Comparison of ENCODE assay signal across 9 mouse cellular contexts in genomic region chr3:95318548-95318947, GRCm38 (mm10). TPM values are rescaled to one million over a fixed set of nuclear protein-coding genes. Genes with fewer than 3 reads are reported as not detected.
DNase-seq lines count a peak whose midpoint lies in the region; ATAC-seq lines count a peak whose summit lies in the region.
"Had no signal": no experiment of that assay in that cellular context is flagged by ENCODE, and none has a peak within 500 bp of the region (broad histone marks: within the 10 kb centered on the region; RNA-seq: fewer than 3 reads in every experiment).

No protein-coding gene starts in this region.

- no peaks in the 10 kb centered on the region for H3K9me3 ChIP-seq in kidney, embryonic 16.5 days (ENCODE audit: low read length)
- H3K9me3 ChIP-seq: embryonic facial prominence, embryonic 15.5 days; neural tube, embryonic 12.5 days had no signal

- peak overlapping the region; percentile 48; the same call in 1 of the 2 replicates for H3K27ac ChIP-seq in kidney, embryonic 16.5 days (ENCODE audit: low read length)
- H3K27ac ChIP-seq: neural tube, embryonic 12.5 days had no signal

- peak; percentile 43 for DNase-seq in urinary bladder, postnatal 14 days (ENCODE audit: low spot score)
- DNase-seq in urinary bladder, postnatal 25 days (ENCODE audit: low spot score), result no peak
- DNase-seq in lung, postnatal 4 days, result peak; percentile 76 to 87
- DNase-seq in thymus, postnatal 36 days, result no peak
- DNase-seq in left cerebral cortex, adult 18-20 months (ENCODE audit: low spot score in 2 of 2), result no peak

- no peaks in the 10 kb centered on the region for H3K27me3 ChIP-seq in kidney, embryonic 16.5 days (ENCODE audit: insufficient read depth, low read length)
- H3K27me3 ChIP-seq: embryonic facial prominence, embryonic 15.5 days; neural tube, embryonic 12.5 days had no signal

- H3K4me1 ChIP-seq in kidney, embryonic 16.5 days (ENCODE audit: insufficient read depth, low read length), result peaks cover 44% of the 10 kb centered on the region

- H3K4me2 ChIP-seq in kidney, embryonic 16.5 days (replicated peaks; ENCODE audit: low read depth, low read length), result no peak overlapping the region

- 50% methylated on average over 6 of the region's 6 CpGs for WGBS in kidney, embryonic 16.5 days

- H3K9ac ChIP-seq in kidney, embryonic 16.5 days (replicated peaks; ENCODE audit: low read length), result no peak overlapping the region; the same call in 1 of the 2 replicates
- H3K9ac ChIP-seq: embryonic facial prominence, embryonic 15.5 days; neural tube, embryonic 12.5 days had no signal

- H3K4me3 ChIP-seq in kidney, embryonic 16.5 days (ENCODE audit: low read length), result no peak overlapping the region
- H3K4me3 ChIP-seq: neural tube, embryonic 12.5 days had no signal

- H3K36me3 ChIP-seq in kidney, embryonic 16.5 days (ENCODE audit: insufficient read depth, low read length), result peaks cover 36% of the 10 kb centered on the region

- peak; percentile 50 for ATAC-seq in granulocyte monocyte progenitor cell, adult 5-6 weeks (replicated peaks; ENCODE audit: poor library complexity, severe bottlenecking)
- ATAC-seq in kidney, embryonic 16.5 days (ENCODE audit: low FRiP score, low TSS enrichment), result no peak

RNA-seq across cellular contexts. Expression of gene Cers2, which starts 4.0 kb away (rescaled TPM):
- 193 and 213 TPM in 2 replicates for total RNA-seq in granulocyte monocyte progenitor cell, adult 5-6 weeks (2014; fragmentation: Nextera tagmentation)
- 87.8 and 88.6 TPM in 2 replicates for total RNA-seq in granulocyte monocyte progenitor cell, adult 5-6 weeks (2017)
- 208 and 209 TPM in 2 replicates for polyA plus RNA-seq in kidney, embryonic 16.5 days (2015; fragmentation: Nextera tagmentation; extraction: Ambion mirVana)
- total RNA-seq in left cerebral cortex, adult 18-20 months (2021), result 10 to 100 TPM; 42.0 to 43.5 TPM

RNA-seq across cellular contexts. Expression of gene Anxa9, which starts 11.6 kb away (rescaled TPM):
- total RNA-seq in granulocyte monocyte progenitor cell, adult 5-6 weeks (2014; fragmentation: Nextera tagmentation), result 15.5 and 18.0 TPM in 2 replicates
- 5.0 and 5.4 TPM in 2 replicates for total RNA-seq in granulocyte monocyte progenitor cell, adult 5-6 weeks (2017)
- polyA plus RNA-seq in kidney, embryonic 16.5 days (2015; fragmentation: Nextera tagmentation; extraction: Ambion mirVana), result 8.6 and 9.4 TPM in 2 replicates
- under 1 TPM; 0.59 to 0.91 TPM for total RNA-seq in left cerebral cortex, adult 18-20 months (2021)

RNA-seq across cellular contexts. Expression of gene Prune1, which starts 36.7 kb away (rescaled TPM):
- 17.8 and 25.4 TPM in 2 replicates for total RNA-seq in granulocyte monocyte progenitor cell, adult 5-6 weeks (2014; fragmentation: Nextera tagmentation)
- 9.3 and 11.3 TPM in 2 replicates for total RNA-seq in granulocyte monocyte progenitor cell, adult 5-6 weeks (2017)
- polyA plus RNA-seq in kidney, embryonic 16.5 days (2015; fragmentation: Nextera tagmentation; extraction: Ambion mirVana), result 25.8 and 27.4 TPM in 2 replicates
- 10 to 100 TPM; 24.3 to 24.4 TPM for total RNA-seq in left cerebral cortex, adult 18-20 months (2021)

RNA-seq across cellular contexts. Expression of gene Mindy1, which starts 37.4 kb away (rescaled TPM):
- total RNA-seq in granulocyte monocyte progenitor cell, adult 5-6 weeks (2014; fragmentation: Nextera tagmentation), result 26.9 and 56.5 TPM in 2 replicates
- 22.8 and 30.0 TPM in 2 replicates for total RNA-seq in granulocyte monocyte progenitor cell, adult 5-6 weeks (2017)
- polyA plus RNA-seq in kidney, embryonic 16.5 days (2015; fragmentation: Nextera tagmentation; extraction: Ambion mirVana), result 55.8 and 57.0 TPM in 2 replicates
- total RNA-seq in left cerebral cortex, adult 18-20 months (2021), result 10 to 100 TPM; 17.0 to 19.7 TPM

RNA-seq across cellular contexts. Expression of gene Setdb1, which starts 38.5 kb away (rescaled TPM):
- 40.6 and 43.4 TPM in 2 replicates for total RNA-seq in granulocyte monocyte progenitor cell, adult 5-6 weeks (2014; fragmentation: Nextera tagmentation)
- 28.9 and 32.8 TPM in 2 replicates for total RNA-seq in granulocyte monocyte progenitor cell, adult 5-6 weeks (2017)
- polyA plus RNA-seq in kidney, embryonic 16.5 days (2015; fragmentation: Nextera tagmentation; extraction: Ambion mirVana), result 45.5 and 46.7 TPM in 2 replicates
- 10 to 100 TPM; 33.1 to 34.7 TPM for total RNA-seq in left cerebral cortex, adult 18-20 months (2021)

Comparison
In these comparisons a context has a peak if more than half of its experiments do, and no peak if none do; other contexts are left out.
1. DNase-seq: peak in urinary bladder, postnatal 14 days (single experiment) and lung, postnatal 4 days (2 of 2); none in urinary bladder, postnatal 25 days (single experiment), thymus, postnatal 36 days (0 of 2) and left cerebral cortex, adult 18-20 months (0 of 2).